Mouse (Mus musculus) hematopoietic stem cell, adult 5-6 weeks (primary cell): ENCODE data around the gene Tm7sf2. TPM values are rescaled to one million over a fixed set of nuclear protein-coding genes. Genes with fewer than 3 reads are reported as not detected.

Experiments
- ATAC-seq, 2 experiments: fragments of 125-278 bp in 1 of 2; replicated peaks in 1 of 2; 2 replicates each; pipeline ENCODE4 v1.8.0; 2016 to 2017; ENCODE audit warnings: inconsistent platforms in 2 of 2, mild to moderate bottlenecking in 2 of 2, moderate number of reproducible peaks in 2 of 2, low read depth in 1 of 2, moderate TSS enrichment in 1 of 2; ENCODE audit not compliant: low FRiP score in 2 of 2, poor library complexity in 2 of 2, severe bottlenecking in 2 of 2, insufficient read depth in 1 of 2, low TSS enrichment in 1 of 2
- total RNA-seq: library from RNA; stranded (forward); fragments of 172-1452, 232-1000 nt; gene quantifications from 2 replicates; pipeline ENCODE4 v1.2.3, GENCODE M21; 2017

Tm7sf2 gene
- total RNA-seq, 1 experiment from 2014 or later, result 1.3 TPM

- ATAC-seq, result no peak
These were observed 5.7 kb upstream of the Tm7sf2 start for GRCm38 (mm10) chr19:6073889-6074288.

- no peak for ATAC-seq
These were observed 3.1 kb upstream of the Tm7sf2 start for GRCm38 (mm10) chr19:6071261-6071660.

- ATAC-seq, result no peak
These were observed 2.5 kb upstream of the Tm7sf2 start for GRCm38 (mm10) chr19:6070571-6071250.

- ATAC-seq, result no peak
These were observed 1.7 kb upstream of the Tm7sf2 start for GRCm38 (mm10) chr19:6069851-6070250.

GRCm38 (mm10) chr19:6068951-6069350 lies 778 bp upstream of the Tm7sf2 start:
- no peak for ATAC-seq

GRCm38 (mm10) chr19:6067011-6067723 lies 1.0 kb downstream of the Tm7sf2 start:
- ATAC-seq, result peak; percentile 51 to 63

- no peak for ATAC-seq
These were observed 1.6 kb downstream of the Tm7sf2 start for GRCm38 (mm10) chr19:6066571-6066970.

GRCm38 (mm10) chr19:6063081-6063480 lies 5.1 kb downstream of the Tm7sf2 start:
- ATAC-seq, result no peak

- ATAC-seq, result no peak
These were observed 5.8 kb downstream of the Tm7sf2 start for GRCm38 (mm10) chr19:6062418-6062817.

GRCm38 (mm10) chr19:6061641-6062302 lies 6.4 kb downstream of the Tm7sf2 start:
- ATAC-seq, result peak; percentile 24 to 35

GRCm38 (mm10) chr19:6061021-6061533 lies 7.1 kb downstream of the Tm7sf2 start, which contains the start of gene Znhit2:
Znhit2 (plus strand) TSS chr19:6061192.
- ATAC-seq, result peak; percentile 74 to 75

GRCm38 (mm10) chr19:6058966-6059365 lies 9.2 kb downstream of the Tm7sf2 start:
- ATAC-seq, result no peak

GRCm38 (mm10) chr19:6058513-6058912 lies 9.7 kb downstream of the Tm7sf2 start:
- ATAC-seq, result no peak

- peak; percentile 80 to 81 for ATAC-seq
These were observed 10.7 kb downstream of the Tm7sf2 start, which contains the start of the genes Mrpl49 and Fau for GRCm38 (mm10) chr19:6057313-6058096. Mrpl49 (minus strand) TSS chr19:6057785. Fau (plus strand) TSS chr19:6057844.

GRCm38 (mm10) chr19:6056696-6057095 lies 11.5 kb downstream of the Tm7sf2 start:
- ATAC-seq, result no peak

GRCm38 (mm10) chr19:6054296-6054695 lies 13.9 kb downstream of the Tm7sf2 start:
- no peak for ATAC-seq

GRCm38 (mm10) chr19:6052516-6052915 lies 15.7 kb downstream of the Tm7sf2 start:
- no peak for ATAC-seq
